Mouse (Mus musculus) CD8-positive naive resting alpha-beta T cell, adult 2 months (primary cell): ENCODE results near the gene Trpv3.
"Not testable (repeated sequence)": the region's sequence is repeated elsewhere in the genome, so short reads cannot be mapped to it uniquely, and the experiment has no call there.

ENCODE experiments used
- DNase-seq, 2 experiments: peaks; one replicate each; pipeline ENCODE4 v3.0.0; 2022; ENCODE audit warnings: low read depth in 2 of 2, low spot score in 2 of 2

Gene Trpv3

DNA sequence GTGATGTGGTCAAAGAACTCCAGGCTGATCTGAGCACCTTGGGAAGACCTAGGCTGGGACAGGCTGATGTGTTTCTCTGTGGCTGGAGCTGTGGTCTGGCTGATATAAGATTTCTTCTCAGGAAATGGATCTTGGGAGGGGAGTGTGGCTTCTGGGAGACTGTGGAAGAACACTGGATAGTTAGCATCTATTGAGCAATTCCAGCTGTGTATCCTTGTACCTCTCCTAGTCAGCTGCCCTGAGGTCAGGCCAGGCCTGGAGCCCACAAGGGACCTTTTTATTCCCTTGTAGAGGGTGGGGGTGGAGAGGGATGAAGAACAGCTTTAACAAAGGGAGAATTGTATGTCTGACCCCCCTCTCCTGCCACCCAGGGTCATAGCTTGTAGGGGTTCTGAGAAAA lies 17.2 kb downstream of the Trpv3 start:
- no peak for DNase-seq

DNA sequence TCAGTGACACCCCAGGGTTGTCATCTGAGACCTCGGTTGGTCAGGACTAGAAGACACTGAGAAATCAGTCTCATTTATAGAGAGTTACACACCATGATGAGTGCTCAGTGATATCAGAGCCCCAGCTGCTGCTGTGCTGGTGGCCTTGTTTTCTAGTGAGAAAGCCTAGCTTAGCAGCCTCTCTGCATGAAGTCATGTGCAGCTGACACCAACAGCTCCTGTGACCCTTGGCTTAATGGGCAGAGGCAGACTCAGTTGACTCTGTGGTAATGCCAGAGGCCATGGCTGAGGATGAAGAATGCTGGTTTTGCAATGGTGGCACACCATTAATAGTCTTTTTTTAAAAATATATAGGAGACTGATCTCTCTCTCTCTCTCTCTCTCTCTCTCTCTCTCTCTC lies 22.4 kb downstream of the Trpv3 start:
- DNase-seq, result no peak

DNA sequence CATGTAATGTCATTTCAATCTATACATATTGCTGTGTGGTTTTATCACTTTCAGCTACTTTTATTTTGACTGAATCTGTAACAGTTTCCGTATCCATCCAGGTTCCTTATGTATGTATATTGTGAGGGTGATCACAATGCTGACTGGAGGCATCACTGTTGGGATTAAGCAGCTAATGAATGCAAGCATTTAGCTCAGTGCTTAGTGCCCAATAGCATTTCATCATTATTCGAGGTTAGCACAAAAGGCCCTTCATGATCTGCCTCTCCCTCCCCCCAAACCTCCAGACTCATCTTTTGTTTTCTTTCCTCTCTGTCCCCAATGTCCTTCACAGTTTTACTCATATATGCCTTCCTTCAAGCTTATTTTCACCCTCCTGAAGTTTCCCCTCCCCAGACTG lies 35.9 kb downstream of the Trpv3 start:
- no peak for DNase-seq

DNA sequence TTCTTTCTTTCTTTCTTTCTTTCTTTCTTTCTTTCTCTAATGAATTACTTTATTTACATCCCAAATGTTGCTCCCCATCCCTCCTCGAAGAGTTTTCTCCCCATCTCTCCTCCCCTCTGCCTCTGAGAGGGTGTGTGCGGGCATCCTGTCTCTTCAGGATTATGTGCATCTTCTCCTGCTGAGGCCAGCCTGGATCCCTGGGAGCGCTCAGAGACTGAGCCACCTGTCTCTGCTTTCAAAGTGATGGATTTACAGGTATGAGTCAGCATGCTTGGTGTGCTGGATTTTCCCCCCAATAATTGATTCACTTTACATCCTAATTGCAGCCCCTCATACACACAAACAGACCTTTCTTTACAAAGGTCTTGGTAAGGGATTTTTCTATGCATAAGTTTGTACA lies 48.8 kb downstream of the Trpv3 start:
- DNase-seq, result no peak

DNA sequence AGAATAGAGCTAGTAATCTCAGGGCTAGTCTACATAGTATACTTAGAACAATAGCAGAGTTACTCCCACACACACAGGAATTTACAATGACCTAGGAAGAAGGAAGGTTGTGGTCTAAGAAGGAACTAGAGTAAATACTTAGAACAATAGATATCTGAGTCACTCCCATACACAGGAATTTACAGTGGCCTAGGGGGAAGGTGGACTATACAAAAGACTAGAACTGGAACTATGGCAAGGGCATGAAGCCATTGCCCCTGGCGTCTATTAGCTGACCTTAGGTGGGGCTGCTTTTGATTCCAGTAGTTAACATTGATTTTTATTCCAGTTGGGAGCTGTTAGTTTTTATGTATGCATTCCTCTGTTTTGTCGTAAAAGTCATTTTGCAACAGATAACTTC lies 51.4 kb downstream of the Trpv3 start:
- not testable (repeated sequence) for DNase-seq

DNA sequence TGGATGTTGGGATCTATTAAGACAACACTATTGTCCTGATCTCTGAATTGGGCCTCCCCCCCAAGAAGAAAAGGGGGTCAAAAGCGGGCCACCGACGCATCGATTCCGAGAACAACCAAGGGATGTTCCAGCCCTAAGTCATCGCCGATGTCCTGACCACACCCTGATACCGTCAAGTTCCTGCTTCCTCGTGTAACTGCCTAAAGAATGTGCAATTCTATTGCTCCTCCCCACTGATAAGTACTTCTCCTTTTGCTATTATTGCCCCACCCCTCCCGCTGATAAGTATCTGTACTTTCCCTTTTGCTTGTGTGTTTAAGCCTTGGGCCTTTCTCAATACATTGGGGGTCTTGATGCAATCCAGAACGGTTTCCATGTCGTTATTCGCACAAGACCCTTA lies 53.9 kb downstream of the Trpv3 start:
- DNase-seq, result not testable (repeated sequence)

DNA sequence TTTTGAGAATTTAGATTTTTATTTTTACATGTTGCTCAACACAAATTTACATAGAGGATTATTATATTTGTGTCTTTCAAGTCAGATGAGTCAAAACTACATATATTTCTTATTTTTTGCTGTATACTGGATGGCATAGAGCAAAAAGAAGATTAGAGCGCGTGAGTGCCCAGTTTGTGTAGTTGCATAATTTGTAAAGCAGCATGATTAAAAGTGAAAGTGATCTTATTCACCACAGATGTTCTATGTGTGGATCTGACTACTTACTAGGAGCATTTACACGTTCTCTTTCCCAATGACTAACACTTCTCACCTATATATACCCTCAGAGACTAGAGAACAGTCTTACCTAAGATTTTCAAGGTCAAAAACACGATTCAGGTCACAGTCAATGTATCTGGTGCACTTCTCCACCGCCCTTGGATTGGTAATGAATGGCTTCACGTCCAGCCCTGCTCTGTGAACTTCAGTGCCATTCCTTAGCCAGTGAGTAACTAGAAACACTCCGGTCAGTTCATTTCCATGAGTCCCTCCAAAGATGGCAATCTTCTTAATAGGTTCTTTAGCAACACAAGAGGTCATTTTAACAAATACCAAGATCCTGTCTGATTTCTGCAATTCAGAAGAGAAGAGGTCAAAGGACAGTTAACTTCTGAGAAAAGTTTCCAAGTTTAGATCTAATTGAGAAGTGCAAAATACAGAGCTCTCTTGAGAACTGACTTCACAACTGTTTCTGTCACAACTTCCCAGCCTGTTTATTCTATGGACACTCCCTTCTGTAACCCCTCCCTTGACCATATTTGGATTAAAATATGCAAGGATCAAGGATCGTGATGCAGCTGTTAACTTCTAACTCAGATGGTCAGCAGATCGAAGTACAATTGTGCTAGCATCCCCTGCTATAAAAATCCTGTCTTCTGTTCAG lies 57.0 kb downstream of the Trpv3 start:
- DNase-seq, result no peak

DNA sequence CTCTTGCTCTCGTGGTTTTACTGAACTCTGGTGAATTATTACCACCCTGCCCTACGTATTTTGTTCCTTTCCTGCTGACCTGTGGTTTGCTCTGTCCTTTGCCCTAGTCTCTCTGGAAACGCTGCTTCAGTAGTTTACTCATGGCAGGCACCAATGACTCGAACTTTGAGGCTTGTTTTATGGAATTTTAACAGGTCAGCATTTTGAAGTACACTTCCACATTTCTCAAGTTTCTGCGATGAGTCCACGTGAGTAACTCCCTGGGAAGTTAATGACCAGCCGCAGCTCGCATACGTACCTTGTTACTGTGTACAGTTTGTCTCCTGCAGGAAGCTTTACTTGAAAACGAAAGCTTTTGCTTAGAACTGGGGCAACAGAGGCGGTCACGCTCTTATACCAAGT lies 59.3 kb downstream of the Trpv3 start:
- DNase-seq, result no peak

DNA sequence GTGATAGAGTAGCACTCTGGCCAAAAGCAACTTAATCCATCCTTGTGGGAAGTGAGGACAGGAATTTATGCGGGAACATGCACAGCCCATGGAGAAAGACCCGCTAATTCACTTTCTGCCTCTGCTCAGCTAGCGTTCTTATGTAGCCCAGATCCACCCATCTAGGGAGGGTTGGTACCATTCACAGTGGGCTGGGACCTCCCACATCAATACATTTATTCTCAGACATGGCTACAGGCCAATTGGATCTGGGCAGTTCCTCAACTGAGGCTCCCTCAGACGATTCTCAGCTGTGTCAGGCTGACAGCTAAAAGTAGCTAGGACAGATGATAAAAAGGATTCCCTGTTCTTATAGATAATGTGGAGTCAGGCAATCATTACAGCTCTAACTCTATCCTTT lies 60.2 kb downstream of the Trpv3 start:
- DNase-seq, result no peak

DNA sequence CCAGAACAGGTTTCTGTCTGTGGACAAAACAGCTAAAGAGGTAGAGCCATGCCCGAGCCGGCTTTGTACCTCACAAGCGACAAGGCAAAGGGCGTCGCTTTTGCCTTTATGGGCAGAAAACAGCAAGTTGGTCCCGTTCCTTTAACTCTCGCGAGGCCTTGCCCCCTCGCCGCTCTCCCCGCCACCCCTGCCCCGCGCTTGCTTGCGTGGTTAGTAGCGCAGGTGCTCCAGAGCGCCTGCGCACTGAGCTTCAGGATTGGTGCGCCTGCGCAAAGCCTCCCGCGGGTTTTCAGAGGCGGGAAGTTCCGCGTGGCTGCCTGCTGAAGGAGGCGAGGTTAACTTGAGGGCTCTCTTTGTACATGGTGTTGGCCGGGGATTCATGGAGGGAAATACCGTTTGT lies 62.3 kb downstream of the Trpv3 start, which contains the start of the genes Aspa, Gm49340 and Spata22:
Gene Aspa (minus strand): TSS at position 155 of the 400 bp plus-strand sequence.
Gene Gm49340 (plus strand): TSS at position 300 of the 400 bp plus-strand sequence.
Gene Spata22 (plus strand): TSS at position 300 of the 400 bp plus-strand sequence.
- no peak for DNase-seq

DNA sequence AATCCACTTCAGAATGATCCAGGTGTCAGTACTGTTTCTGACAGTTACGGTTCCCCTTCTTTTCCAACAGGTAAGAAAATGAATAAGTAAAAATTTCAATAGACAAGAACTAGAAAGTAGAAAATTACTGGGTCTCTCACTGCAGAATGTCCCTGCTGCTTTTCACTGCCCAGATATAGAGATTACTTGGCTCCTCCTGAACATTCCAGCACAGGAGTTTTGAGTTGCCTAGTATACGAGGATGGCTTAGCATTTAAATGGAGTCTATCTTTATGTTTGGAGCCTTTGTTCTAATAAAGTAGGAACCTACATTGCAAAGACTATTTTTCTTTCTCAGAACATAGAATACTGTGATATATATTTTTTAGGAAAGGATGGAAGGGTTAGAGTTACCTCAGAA lies 66.2 kb downstream of the Trpv3 start:
- DNase-seq, result no peak

DNA sequence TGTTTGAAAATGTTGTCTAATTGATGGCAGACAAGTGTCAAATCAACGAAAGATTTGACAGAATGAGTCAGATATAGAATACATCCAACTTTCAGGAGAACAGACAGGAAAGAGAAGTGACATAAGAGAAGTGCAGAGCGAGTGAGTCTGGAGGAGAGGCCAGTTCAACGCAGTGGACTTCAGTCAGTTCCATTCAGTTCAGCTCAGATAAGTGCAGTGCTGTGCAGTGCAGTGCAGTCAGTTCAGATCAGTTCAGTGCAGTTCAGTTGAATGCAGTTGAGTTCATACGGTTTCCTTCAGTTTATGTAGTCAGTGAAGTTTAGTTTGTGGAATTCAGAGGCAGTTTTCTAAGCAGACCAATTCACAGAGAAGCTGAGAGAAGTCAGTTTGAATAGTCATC lies 69.7 kb downstream of the Trpv3 start:
- no peak for DNase-seq
